Comparison of ENCODE assay signal across 8 mouse cellular contexts in the genomic region with DNA sequence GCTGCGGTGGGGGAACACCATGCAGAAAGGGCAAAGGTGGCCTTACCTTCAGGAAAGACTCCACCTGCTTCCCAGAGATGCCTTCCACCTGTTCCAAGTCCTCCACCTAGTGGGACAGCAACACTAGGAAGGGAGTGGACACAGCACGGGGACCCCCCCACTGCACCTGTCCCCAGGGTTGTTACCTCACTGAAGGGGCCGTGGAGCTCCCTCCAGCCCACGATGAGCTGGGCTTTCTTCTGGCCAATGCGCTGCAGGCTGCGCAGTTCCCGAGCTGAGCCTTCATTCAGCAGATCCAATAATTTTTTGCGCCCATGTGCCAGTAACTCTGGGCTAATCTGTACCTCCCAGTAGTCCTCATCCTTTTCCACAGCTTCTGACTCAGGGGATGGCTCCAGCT. TPM values are rescaled to one million over a fixed set of nuclear protein-coding genes. Genes with fewer than 3 reads are reported as not detected.
A peak's percentile ranks its signal among the peaks of the same experiment; 100 is the strongest.
DNase-seq lines count a peak whose midpoint lies in the region; ATAC-seq and TF ChIP-seq lines count a peak whose summit lies in the region.

No protein-coding gene starts in this region.

- H3K36me3 ChIP-seq in heart, embryonic 13.5 days, result peaks cover 72% of the 10 kb centered on the region
- H3K36me3 ChIP-seq in ES-E14 (ENCODE audit: control insufficient read depth, insufficient read depth, low read length, poor library complexity, severe bottlenecking), result peaks cover 58% of the 10 kb centered on the region
- peaks cover 56% of the 10 kb centered on the region for H3K36me3 ChIP-seq in forebrain, embryonic 14.5 days (ENCODE audit: control insufficient read depth, insufficient read depth, low read length)
- H3K36me3 ChIP-seq in liver, postnatal 0 days (replicated peaks; ENCODE audit: insufficient read depth, low read length), result peaks cover 64% of the 10 kb centered on the region

- H3K9ac ChIP-seq in heart, embryonic 13.5 days, result peak overlapping the region; percentile 80
- peak overlapping the region; percentile 72 for H3K9ac ChIP-seq in ES-E14 (ENCODE audit: insufficient read depth, low read depth, low read length, poor library complexity, severe bottlenecking)
- H3K9ac ChIP-seq in forebrain, embryonic 14.5 days (ENCODE audit: low read length), result peak overlapping the region; percentile 50
- peak overlapping the region; percentile 98 for H3K9ac ChIP-seq in liver, postnatal 0 days (replicated peaks)

- intact Hi-C loops in heart, postnatal 25 days (cut with DNase I), result loop anchor here (5.0 kb wide), 1 partner anchor 206 kb away; no protein-coding TSS in a partner anchor

- no peak for TF ChIP-seq EP300 in liver, postnatal 0 days (IDR thresholded peaks at IDR 0.05; ENCODE audit: low read depth)

- no peak for ATAC-seq in heart, embryonic 13.5 days (ENCODE audit: extremely low read depth, insufficient number of reproducible peaks, low FRiP score, low TSS enrichment)
- no peak for ATAC-seq in forebrain, embryonic 14.5 days
- no peak for ATAC-seq in liver, postnatal 0 days

- no peaks in the 10 kb centered on the region for H3K9me3 ChIP-seq in heart, embryonic 13.5 days
- no peaks in the 10 kb centered on the region for H3K9me3 ChIP-seq in ES-E14 (ENCODE audit: control insufficient read depth, insufficient read depth, low read depth, low read length)
- H3K9me3 ChIP-seq in forebrain, embryonic 14.5 days (replicated peaks; ENCODE audit: control insufficient read depth, low read length), result no peaks in the 10 kb centered on the region
- H3K9me3 ChIP-seq in liver, postnatal 0 days (ENCODE audit: low read length), result no peaks in the 10 kb centered on the region

- H3K4me2 ChIP-seq in heart, embryonic 13.5 days, result peak overlapping the region; percentile 91
- H3K4me2 ChIP-seq in forebrain, embryonic 14.5 days (ENCODE audit: low read length), result peak overlapping the region; percentile 55
- H3K4me2 ChIP-seq in liver, postnatal 0 days (ENCODE audit: low read depth, low read length), result peak overlapping the region; percentile 98

- WGBS in heart, embryonic 13.5 days, result 75% methylated on average over 8 of the region's 8 CpGs
- 60% methylated on average over 8 of the region's 8 CpGs for WGBS in forebrain, embryonic 14.5 days
- WGBS in liver, postnatal 0 days (ENCODE audit: insufficient replicate concordance), result 67% methylated on average over 8 of the region's 8 CpGs

- DNase-seq in heart, postnatal 25 days (ENCODE audit: low spot score), result no peak
- DNase-seq in ES-E14 (ENCODE audit: low read depth, low spot score), result no peak
- DNase-seq in forebrain, embryonic 14.5 days (ENCODE audit: low spot score), result no peak
- no peak for DNase-seq in liver, postnatal 0 days
- DNase-seq in layer of hippocampus, postnatal 10 days (ENCODE audit: low spot score in 2 of 2), result no peak
- DNase-seq in adrenal gland, postnatal 36 days, result no peak
- DNase-seq in cerebellum, postnatal 14 days, result no peak

- peaks cover 34% of the 10 kb centered on the region for H3K4me1 ChIP-seq in heart, embryonic 13.5 days
- peaks cover 6 to 16% of the 10 kb centered on the region in 2 experiments; a peak in 3 of 4 replicates for H3K4me1 ChIP-seq in ES-E14 (ENCODE audit: control insufficient read depth in 2 of 2, insufficient read depth in 2 of 2, low read length in 2 of 2, poor library complexity in 1 of 2)
- H3K4me1 ChIP-seq in forebrain, embryonic 14.5 days (ENCODE audit: control insufficient read depth, insufficient read depth, low read length), result peaks cover 25% of the 10 kb centered on the region
- H3K4me1 ChIP-seq in liver, postnatal 0 days (ENCODE audit: insufficient read depth), result peaks cover 46% of the 10 kb centered on the region

- no peaks in the 10 kb centered on the region for H3K27me3 ChIP-seq in heart, embryonic 13.5 days (replicated peaks)
- no peaks in the 10 kb centered on the region for H3K27me3 ChIP-seq in forebrain, embryonic 14.5 days (replicated peaks; ENCODE audit: control insufficient read depth, insufficient read depth, low read length)
- H3K27me3 ChIP-seq in liver, postnatal 0 days (ENCODE audit: insufficient read depth, low read length), result no peaks in the 10 kb centered on the region

- H3K27ac ChIP-seq in heart, embryonic 13.5 days (replicated peaks), result peak overlapping the region; percentile 99
- H3K27ac ChIP-seq in ES-E14 (ENCODE audit: insufficient read depth, low read depth, low read length, poor library complexity, severe bottlenecking), result peak overlapping the region; percentile 80
- peak overlapping the region; percentile 99 for H3K27ac ChIP-seq in forebrain, embryonic 14.5 days (ENCODE audit: low read depth, low read length)
- H3K27ac ChIP-seq in liver, postnatal 0 days (ENCODE audit: low read depth), result peak overlapping the region; percentile 99

- TF ChIP-seq CTCF in liver, postnatal 0 days (IDR thresholded peaks at IDR 0.05; ENCODE audit: low read depth), result no peak

- H3K4me3 ChIP-seq in heart, embryonic 13.5 days, result peak overlapping the region; percentile 94
- H3K4me3 ChIP-seq in ES-E14 (ENCODE audit: insufficient read depth in 1 of 2, low read depth in 1 of 2, low read length in 2 of 2, poor library complexity in 1 of 2, severe bottlenecking in 1 of 2), result peak overlapping the region; percentile 65 to 87
- peak overlapping the region; percentile 97 for H3K4me3 ChIP-seq in forebrain, embryonic 14.5 days (ENCODE audit: low read depth, low read length)
- peak overlapping the region; percentile 91 for H3K4me3 ChIP-seq in liver, postnatal 0 days (ENCODE audit: low read depth, low read length)

- in situ Hi-C loops in ES-E14 (cut with MboI; ENCODE audit: low sequenced_read_pairs in 2 of 2, unreplicated experiment in 2 of 2), result no loop called here

TF ChIP-seq in ES-E14, 5 proteins besides CTCF, POLR2A, EP300 and RAD21:
- TF ChIP-seq CHD2 (IDR thresholded peaks at IDR 0.05; ENCODE audit: low read depth, low read length) (no peak), MAFK (IDR thresholded peaks at IDR 0.05; ENCODE audit: insufficient read depth, low read depth, low read length) (no peak), ZNF384 (IDR thresholded peaks at IDR 0.05; ENCODE audit: low read depth, low read length) (no peak), HCFC1 (IDR thresholded peaks at IDR 0.05; ENCODE audit: borderline replicate concordance, insufficient read depth, low read length) (no peak), ZC3H11A (IDR thresholded peaks at IDR 0.05; ENCODE audit: borderline replicate concordance, low read depth, low read length) (no peak)

RNA-seq across cellular contexts. Expression of gene Maz, which starts 1.0 kb away (rescaled TPM):
- polyA plus RNA-seq in heart, embryonic 13.5 days (2015; fragmentation: Nextera tagmentation; extraction: Ambion mirVana), result 31.0 and 34.5 TPM in 2 replicates
- 10 to 100 TPM; 66.7 to 69.1 TPM for total RNA-seq in heart, postnatal 25 days (2021)
- 134 and 164 TPM in 2 replicates for total RNA-seq in ES-E14 (2012; rRNA removed)
- 53.1 and 54.1 TPM in 2 replicates for polyA plus RNA-seq in forebrain, embryonic 14.5 days (2014; fragmentation: Nextera tagmentation; extraction: Ambion mirVana)
- 20.0 and 24.0 TPM in 2 replicates for polyA plus RNA-seq in liver, postnatal 0 days (2015; fragmentation: Nextera tagmentation; extraction: Ambion mirVana)
- total RNA-seq in layer of hippocampus, postnatal 10 days (2021), result 100 to 1,000 TPM; 283 to 292 TPM
- 100 to 1,000 TPM; 120 to 126 TPM for total RNA-seq in adrenal gland, postnatal 36 days (2021)

RNA-seq across cellular contexts. Expression of gene Prrt2, which starts 6.9 kb away (rescaled TPM):
- polyA plus RNA-seq in heart, embryonic 13.5 days (2015; fragmentation: Nextera tagmentation; extraction: Ambion mirVana), result 1.6 TPM in 2 replicates
- 1 to 10 TPM in 1 of 2 experiments, under 1 TPM in 1; 0.60 to 1.2 TPM for total RNA-seq in heart, postnatal 25 days (2021)
- 0.36 and 0.85 TPM in 2 replicates for total RNA-seq in ES-E14 (2012; rRNA removed)
- 13.7 and 20.1 TPM in 2 replicates for polyA plus RNA-seq in forebrain, embryonic 14.5 days (2014; fragmentation: Nextera tagmentation; extraction: Ambion mirVana)
- polyA plus RNA-seq in liver, postnatal 0 days (2015; fragmentation: Nextera tagmentation; extraction: Ambion mirVana), result 0.18 TPM in 1 of 2 replicates, not detected in the other
- 100 to 1,000 TPM; 146 to 184 TPM for total RNA-seq in layer of hippocampus, postnatal 10 days (2021)
- total RNA-seq in adrenal gland, postnatal 36 days (2021), result 1 to 10 TPM; 1.9 to 2.9 TPM

RNA-seq across cellular contexts. Expression of gene Gm42742, which starts 7.0 kb away (rescaled TPM):
- polyA plus RNA-seq in heart, embryonic 13.5 days (2015; fragmentation: Nextera tagmentation; extraction: Ambion mirVana), result 13.8 and 25.7 TPM in 2 replicates
- total RNA-seq in heart, postnatal 25 days (2021), result 10 to 100 TPM; 21.5 to 22.6 TPM
- total RNA-seq in ES-E14 (2012; rRNA removed), result 23.4 and 38.4 TPM in 2 replicates
- polyA plus RNA-seq in forebrain, embryonic 14.5 days (2014; fragmentation: Nextera tagmentation; extraction: Ambion mirVana), result 65.0 and 68.5 TPM in 2 replicates
- polyA plus RNA-seq in liver, postnatal 0 days (2015; fragmentation: Nextera tagmentation; extraction: Ambion mirVana), result 4.5 and 7.8 TPM in 2 replicates
- 10 to 100 TPM; 33.4 to 34.8 TPM for total RNA-seq in layer of hippocampus, postnatal 10 days (2021)
- total RNA-seq in adrenal gland, postnatal 36 days (2021), result 10 to 100 TPM; 28.9 to 29.6 TPM

RNA-seq across cellular contexts. Expression of gene Pagr1a, which starts 10.7 kb away (rescaled TPM):
- polyA plus RNA-seq in heart, embryonic 13.5 days (2015; fragmentation: Nextera tagmentation; extraction: Ambion mirVana), result 55.6 and 76.2 TPM in 2 replicates
- total RNA-seq in heart, postnatal 25 days (2021), result 10 to 100 TPM; 12.5 to 12.9 TPM
- total RNA-seq in ES-E14 (2012; rRNA removed), result 12.1 and 32.3 TPM in 2 replicates
- polyA plus RNA-seq in forebrain, embryonic 14.5 days (2014; fragmentation: Nextera tagmentation; extraction: Ambion mirVana), result 22.3 and 25.1 TPM in 2 replicates
- 12.2 and 13.8 TPM in 2 replicates for polyA plus RNA-seq in liver, postnatal 0 days (2015; fragmentation: Nextera tagmentation; extraction: Ambion mirVana)
- 10 to 100 TPM; 24.9 to 34.2 TPM for total RNA-seq in layer of hippocampus, postnatal 10 days (2021)
- total RNA-seq in adrenal gland, postnatal 36 days (2021), result 10 to 100 TPM in 1 of 2 experiments, 1 to 10 TPM in 1; 4.4 to 15.1 TPM

RNA-seq across cellular contexts. Expression of gene Pagr1b, which starts 11.6 kb away (rescaled TPM):
- polyA plus RNA-seq in heart, embryonic 13.5 days (2015; fragmentation: Nextera tagmentation; extraction: Ambion mirVana), result 0.38 and 0.44 TPM in 2 replicates
- 1 to 10 TPM in 1 of 2 experiments, not detected in 1; 1.7 TPM for total RNA-seq in heart, postnatal 25 days (2021)
- 0.63 and 1.3 TPM in 2 replicates for total RNA-seq in ES-E14 (2012; rRNA removed)
- 0.34 and 0.74 TPM in 2 replicates for polyA plus RNA-seq in forebrain, embryonic 14.5 days (2014; fragmentation: Nextera tagmentation; extraction: Ambion mirVana)
- 0.26 TPM in 1 of 2 replicates, not detected in the other for polyA plus RNA-seq in liver, postnatal 0 days (2015; fragmentation: Nextera tagmentation; extraction: Ambion mirVana)
- total RNA-seq in layer of hippocampus, postnatal 10 days (2021), result under 1 TPM in 1 of 2 experiments, not detected in 1; 0.62 TPM
- 1 to 10 TPM in 1 of 2 experiments, not detected in 1; 3.0 TPM for total RNA-seq in adrenal gland, postnatal 36 days (2021)

Comparison
In these comparisons a context has a peak if more than half of its experiments do, and no peak if none do; other contexts are left out.
1. RNA of gene Prrt2, which starts 6.9 kb away (total RNA-seq): 146 to 184 TPM in layer of hippocampus, postnatal 10 days; 1.9 to 2.9 TPM in adrenal gland, postnatal 36 days, 0.60 to 1.2 TPM in heart, postnatal 25 days and 0.36 to 0.85 TPM in ES-E14; every median in the first group is over 10 times any median in the second.
2. Peak in every context shown above with its lines, with median percentiles within 50 percentile points of each other: H3K27ac ChIP-seq, H3K4me2 ChIP-seq, H3K4me3 ChIP-seq and H3K9ac ChIP-seq.